Mouse (Mus musculus) naive thymus-derived CD4-positive, alpha-beta T cell, adult 2 months (primary cell): Measurements from ENCODE around the gene Spesp1.

Experiments
- DNase-seq: peaks from one replicate; pipeline ENCODE4 v3.0.0-alpha.2; 2011; ENCODE audit warnings: low read depth

Gene Spesp1

GRCm38 (mm10) chr9:62245612-62246379 is 36.2 kb downstream of the Spesp1 start:
- no peak for DNase-seq

GRCm38 (mm10) chr9:62244612-62245010 is 37.4 kb downstream of the Spesp1 start:
- DNase-seq = no peak

- peak; percentile 80 for DNase-seq
Measured at GRCm38 (mm10) chr9:62243991-62244611, 37.9 kb downstream of the Spesp1 start.

DNA sequence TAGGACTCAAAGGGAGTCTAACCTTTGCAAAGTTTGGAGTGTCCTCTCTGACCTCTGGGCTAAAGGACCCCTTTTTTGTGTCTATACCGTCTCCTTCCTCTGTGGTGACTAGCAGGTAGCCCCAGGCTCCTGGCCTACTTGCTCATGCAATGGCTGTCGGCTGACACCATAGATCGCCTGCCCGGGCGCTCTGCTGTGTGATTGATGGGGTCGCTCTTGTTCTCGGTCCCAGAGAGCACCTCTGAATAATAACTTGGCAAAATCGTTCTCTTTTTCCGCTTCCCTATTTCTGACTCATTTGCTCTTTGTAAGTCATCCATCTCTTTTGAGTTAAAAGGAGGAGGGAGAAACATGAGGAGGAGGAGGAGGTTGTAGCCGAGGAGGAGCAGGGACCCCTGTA is 42.0 kb downstream of the Spesp1 start:
- DNase-seq = no peak

DNA sequence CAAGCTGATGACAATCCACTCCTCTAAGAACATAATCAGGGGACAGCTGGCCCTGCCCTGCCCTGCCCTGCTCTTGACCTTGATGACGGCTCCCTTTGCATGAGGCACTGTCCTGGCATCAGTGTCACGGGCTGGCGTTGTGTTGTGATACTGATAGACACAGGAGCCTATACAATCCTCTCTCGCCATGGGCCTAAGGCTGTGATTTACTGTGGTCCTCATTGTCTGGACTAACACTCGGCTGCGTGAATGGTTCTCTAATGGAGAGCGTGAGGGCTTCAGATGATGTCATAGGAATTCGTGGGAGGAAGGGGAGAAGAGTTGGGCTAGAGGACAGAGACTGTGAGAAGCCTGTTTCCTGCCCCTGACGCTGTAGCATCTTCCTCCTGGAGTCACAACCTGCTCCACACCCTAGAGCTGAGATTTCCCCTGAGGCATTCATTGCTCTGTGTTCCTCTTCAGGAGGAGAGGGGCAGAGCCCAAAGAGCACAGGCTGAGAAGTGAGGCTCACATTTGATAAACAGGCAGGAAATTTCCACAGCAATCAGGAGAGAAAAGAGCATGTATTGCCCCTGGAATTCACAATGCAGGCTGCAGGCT is 44.5 kb downstream of the Spesp1 start:
- no peak for DNase-seq

DNA sequence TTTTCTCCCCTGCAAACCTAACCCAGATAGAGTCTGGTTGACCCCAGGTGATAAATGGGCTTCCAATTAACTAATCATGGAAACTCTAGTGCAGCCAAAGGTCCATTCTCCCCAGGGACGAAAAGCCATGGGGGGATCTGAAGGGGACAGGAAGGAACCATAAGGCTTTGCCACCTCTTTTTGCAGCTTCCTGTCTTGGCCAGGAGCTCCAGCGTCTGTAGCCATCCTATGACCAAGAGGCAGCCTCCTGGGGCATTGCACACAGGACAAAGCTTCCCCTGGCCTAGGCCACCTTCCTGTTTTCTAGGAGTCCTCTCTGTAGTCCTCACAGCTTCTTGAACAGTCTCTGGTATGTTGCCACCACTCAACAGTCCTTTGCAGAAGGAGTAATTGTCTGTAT is 46.5 kb downstream of the Spesp1 start:
- no peak for DNase-seq

GRCm38 (mm10) chr9:62232649-62233048 is 49.4 kb downstream of the Spesp1 start:
- no peak for DNase-seq

DNA sequence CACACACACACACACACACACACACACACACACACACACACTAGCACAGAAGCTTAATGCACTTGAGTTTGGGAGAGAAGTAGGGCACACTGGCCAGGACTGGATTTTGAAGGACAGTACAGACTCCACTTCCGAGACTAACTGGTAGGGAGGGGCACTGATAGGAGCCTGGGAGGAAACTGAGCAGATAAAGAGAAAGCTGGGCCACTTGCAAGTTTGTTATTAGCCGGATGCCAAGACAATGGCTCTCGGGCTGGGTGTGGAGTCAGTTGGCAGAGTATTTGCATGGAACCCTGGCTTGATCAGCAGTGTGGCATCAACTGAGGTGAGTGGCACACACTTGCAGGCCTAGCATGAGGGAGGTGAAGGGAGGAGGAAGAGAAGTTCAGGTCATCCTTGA is 51.0 kb downstream of the Spesp1 start:
- DNase-seq = no peak

DNA sequence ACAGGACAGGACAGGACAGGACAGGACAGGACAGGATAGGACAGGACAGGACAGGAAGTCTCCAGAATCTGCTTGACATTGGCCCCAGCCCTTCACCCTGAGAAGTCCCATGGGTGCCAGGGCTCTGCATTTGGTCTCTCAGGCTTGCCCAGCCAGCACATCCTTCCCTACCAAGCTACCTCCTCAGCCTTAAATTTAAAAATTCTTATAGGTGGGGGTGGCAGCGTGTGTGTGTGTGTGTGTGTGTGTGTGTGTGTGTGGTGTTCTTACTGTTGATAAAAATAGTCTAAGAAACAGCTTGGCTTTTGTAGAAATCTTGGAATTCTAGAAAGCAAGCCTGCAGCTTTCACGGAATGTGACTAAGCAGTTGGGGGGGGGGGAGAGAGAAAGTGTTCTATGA is 52.0 kb downstream of the Spesp1 start:
- DNase-seq = no peak

DNA sequence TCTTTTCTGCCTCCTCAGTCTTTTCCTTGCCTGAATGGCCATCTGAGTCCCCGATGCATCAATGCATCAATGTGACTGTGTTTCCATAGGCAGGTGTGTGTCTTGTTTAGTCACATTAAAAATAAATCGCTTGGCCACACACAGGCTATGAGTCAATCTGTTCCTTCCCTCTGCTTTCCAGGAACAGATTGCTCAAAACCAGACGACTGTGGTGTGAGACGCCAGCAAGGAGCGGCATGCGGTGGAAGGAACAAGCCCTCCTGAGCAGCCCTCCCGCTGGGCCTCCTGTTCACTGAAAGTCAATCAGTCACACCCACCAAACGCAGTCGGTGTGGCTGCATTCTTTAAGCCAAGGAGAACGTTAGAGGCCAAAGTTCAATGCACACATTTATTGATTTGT is 59.5 kb downstream of the Spesp1 start:
- DNase-seq = no peak

GRCm38 (mm10) chr9:62222029-62222428 is 60.0 kb downstream of the Spesp1 start:
- DNase-seq = no peak
